Mouse (Mus musculus) liver, adult 2 months (tissue): Measurements from ENCODE around the gene Snd1. TPM values are rescaled to one million over a fixed set of nuclear protein-coding genes. Genes with fewer than 3 reads are reported as not detected.

Experiments used
- DNase-seq: peaks from one replicate; pipeline ENCODE4 v3.0.0-alpha.2; 2011; ENCODE audit warnings: low read depth, low spot score; ENCODE audit errors: extremely low read depth
- H3K27ac ChIP-seq: fragments of 200-500 bp; replicated peaks from 2 replicates; pipeline ENCODE4 v1.5.1; 2012; ENCODE audit warnings: low read depth, mild to moderate bottlenecking, control low read depth, inconsistent platforms, low read length; ENCODE audit not compliant: insufficient read depth
- H3K27me3 ChIP-seq: fragments of 200-500 bp; 2 replicates; pipeline ENCODE4 v1.6.1; 2012; ENCODE audit warnings: mild to moderate bottlenecking, moderate library complexity, low read length, inconsistent platforms; ENCODE audit not compliant: control insufficient read depth, insufficient read depth
- H3K36me3 ChIP-seq: fragments of 200-500 bp; 2 replicates; pipeline ENCODE4 v1.6.1; 2012; ENCODE audit warnings: low read length, inconsistent platforms; ENCODE audit not compliant: control insufficient read depth, insufficient read depth
- H3K4me1 ChIP-seq: fragments of 200-500 bp; 2 replicates; pipeline ENCODE4 v1.6.1; 2011; ENCODE audit warnings: low read length; ENCODE audit not compliant: control insufficient read depth, insufficient read depth
- H3K4me3 ChIP-seq: fragments of 200-500 bp; 2 replicates; pipeline ENCODE4 v1.5.1; 2011; ENCODE audit warnings: low read depth, mild to moderate bottlenecking, control low read depth, low read length, moderate library complexity; ENCODE audit not compliant: insufficient read depth
- H3K79me2 ChIP-seq: fragments of 200-500 bp; 2 replicates; pipeline ENCODE4 v1.6.1; 2012; ENCODE audit warnings: inconsistent platforms, mild to moderate bottlenecking, low read length, moderate library complexity; ENCODE audit not compliant: control insufficient read depth, insufficient read depth
- H3K9ac ChIP-seq: fragments of 200-500 bp; 2 replicates; pipeline ENCODE4 v1.6.1; 2012; ENCODE audit warnings: low read depth, mild to moderate bottlenecking, control low read depth, inconsistent platforms, low read length
- CTCF ChIP-seq: fragments of 200-500 bp; IDR thresholded peaks from 2 replicates; pipeline ENCODE4 v1.5.1; 2011; ENCODE audit warnings: low read depth, low read length, control low read depth
- POLR2A ChIP-seq: fragments of 200-500 bp; IDR thresholded peaks from 2 replicates; pipeline ENCODE4 v1.6.1; 2011; ENCODE audit warnings: low read length, control low read depth; ENCODE audit not compliant: insufficient read depth; ENCODE audit errors: extremely low read depth
- WGBS: fragments of 180-500 bp; shearing (Covaris S2); methylation state at CpG from one replicate; pipeline ENCODE4 v1.1.7; 2018; 5-methylcytosine and 5-hydroxymethylcytosine counted together
- polyA plus RNA-seq: library from polyadenylated mRNA; depleted of rRNA; stranded (reverse); fragments of >200 nt; gene quantifications from 2 replicates; pipeline ENCODE4 v1.2.3, GENCODE M21; 2012; rRNA removed
- total RNA-seq: library from RNA; depleted of rRNA; stranded (reverse); fragments of >200 nt; gene quantifications from 2 replicates; pipeline ENCODE4 v1.2.3, GENCODE M21; 2014; rRNA removed

Gene Snd1
- 64.2 and 85.4 TPM in 2 replicates for total RNA-seq
- polyA plus RNA-seq, result 83.9 and 88.6 TPM in 2 replicates

GRCm38 (mm10) chr6:28474839-28475238 is at the start of gene Snd1:
TSS of gene Snd1 (plus strand) at chr6:28475139.
- H3K79me2 ChIP-seq, result no peaks in the 10 kb centered on the region
- H3K4me1 ChIP-seq, result peaks cover 9% of the 10 kb centered on the region
- H3K4me3 ChIP-seq, result no peak within 1 kb of the TSS
- no peak within 1 kb of the TSS for H3K27ac ChIP-seq
- H3K27me3 ChIP-seq, result no peaks in the 10 kb centered on the region
- no peak for DNase-seq
- H3K36me3 ChIP-seq, result no peaks in the 10 kb centered on the region
- no peak for TF ChIP-seq POLR2A
- no peak for TF ChIP-seq CTCF
- H3K9ac ChIP-seq, result no peak within 1 kb of the TSS
- WGBS, result 86% methylated on average over 5 of the region's 5 CpGs

- WGBS, result 78% methylated on average over 3 of the region's 3 CpGs
- DNase-seq, result peak; percentile 36
- TF ChIP-seq POLR2A (no peak), CTCF (no peak)
- no peaks in the 10 kb centered on the region for H3K27me3 ChIP-seq
- H3K27ac ChIP-seq, result no peak within 1 kb of the TSS
- peaks cover 5% of the 10 kb centered on the region for H3K4me1 ChIP-seq
- no peak within 1 kb of the TSS for H3K4me3 ChIP-seq
- H3K79me2 ChIP-seq, result peaks cover 8% of the 10 kb centered on the region; the same call in 1 of the 2 replicates
- H3K36me3 ChIP-seq, result 0 out of 2 replicates have a peak, but pooled peaks cover 2% of the 10 kb centered on the region
- H3K9ac ChIP-seq, result no peak within 1 kb of the TSS
Measured at GRCm38 (mm10) chr6:28427096-28427839, 47.7 kb upstream of the Snd1 start, which contains the start of gene Fscn3. TSS of gene Fscn3 (plus strand) at chr6:28427789.

- H3K4me1 ChIP-seq, result peaks cover 5% of the 10 kb centered on the region
- DNase-seq, result no peak
- WGBS, result 88% methylated on average over 3 of the region's 3 CpGs
- H3K4me3 ChIP-seq, result no peak within 1 kb of the TSS
- TF ChIP-seq CTCF, result no peak
- no peak for TF ChIP-seq POLR2A
- peaks cover 8% of the 10 kb centered on the region; the same call in 1 of the 2 replicates for H3K79me2 ChIP-seq
- no peak within 1 kb of the TSS for H3K27ac ChIP-seq
- H3K36me3 ChIP-seq, result 0 out of 2 replicates have a peak, but pooled peaks cover 2% of the 10 kb centered on the region
- no peaks in the 10 kb centered on the region for H3K27me3 ChIP-seq
- H3K9ac ChIP-seq, result no peak within 1 kb of the TSS
Measured at GRCm38 (mm10) chr6:28428290-28428689, 46.6 kb upstream of the Snd1 start, which contains the start of gene Gcc1. TSS of gene Gcc1 (minus strand) at chr6:28428390.

- H3K79me2 ChIP-seq, result no peaks in the 10 kb centered on the region
- no peak overlapping the region for H3K27ac ChIP-seq
- H3K36me3 ChIP-seq, result 0 out of 2 replicates have a peak, but pooled peaks cover 2% of the 10 kb centered on the region
- H3K4me3 ChIP-seq, result no peak overlapping the region
- H3K9ac ChIP-seq, result no peak overlapping the region
- TF ChIP-seq POLR2A (no peak), CTCF (no peak)
- H3K4me1 ChIP-seq, result peaks cover 1% of the 10 kb centered on the region
- WGBS, result 95% methylated on average over 11 of the region's 11 CpGs
- H3K27me3 ChIP-seq, result no peaks in the 10 kb centered on the region
- no peak for DNase-seq
Measured at GRCm38 (mm10) chr6:28429870-28430269, 45.1 kb upstream of the Snd1 start.

- Histone ChIP-seq H3K27ac (no peak overlapping the region), H3K36me3 (0 out of 2 replicates have a peak, but pooled peaks cover 2% of the 10 kb centered on the region), H3K27me3 (no peaks in the 10 kb centered on the region), H3K9ac (no peak overlapping the region), H3K79me2 (no peaks in the 10 kb centered on the region), H3K4me3 (no peak overlapping the region), H3K4me1 (no peaks in the 10 kb centered on the region)
- no peak for DNase-seq
- TF ChIP-seq CTCF (no peak), POLR2A (no peak)
- 80% methylated on average over 10 of the region's 10 CpGs for WGBS
Measured at GRCm38 (mm10) chr6:28430795-28431537, 44.0 kb upstream of the Snd1 start.
